8 mouse cellular contexts compared by ENCODE assay signal in genomic region chr13:3670039-3670438, GRCm38 (mm10). TPM values are rescaled to one million over a fixed set of nuclear protein-coding genes. Genes with fewer than 3 reads are reported as not detected.
DNase-seq lines count a peak whose midpoint lies in the region; ATAC-seq and TF ChIP-seq lines count a peak whose summit lies in the region.

No protein-coding gene starts in this region.

- no peak overlapping the region for H3K4me3 ChIP-seq in heart, embryonic 11.5 days (ENCODE audit: low read depth, low read length)
- no peak overlapping the region for H3K4me3 ChIP-seq in embryonic facial prominence, embryonic 12.5 days
- no peak overlapping the region for H3K4me3 ChIP-seq in kidney, adult 2 months (ENCODE audit: insufficient read depth, low read depth, low read length)
- H3K4me3 ChIP-seq in liver, postnatal 0 days (ENCODE audit: low read depth, low read length) = no peak overlapping the region
- no peak overlapping the region for H3K4me3 ChIP-seq in forebrain, embryonic 13.5 days

- no peaks in the 10 kb centered on the region for H3K4me1 ChIP-seq in heart, embryonic 11.5 days (ENCODE audit: control insufficient read depth, insufficient read depth, low read length)
- H3K4me1 ChIP-seq in embryonic facial prominence, embryonic 12.5 days = peaks cover 21% of the 10 kb centered on the region
- H3K4me1 ChIP-seq in kidney, adult 2 months (ENCODE audit: control insufficient read depth, insufficient read depth, low read length) = peaks cover 9% of the 10 kb centered on the region
- H3K4me1 ChIP-seq in liver, postnatal 0 days (ENCODE audit: insufficient read depth) = peaks cover 14% of the 10 kb centered on the region
- no peaks in the 10 kb centered on the region for H3K4me1 ChIP-seq in forebrain, embryonic 13.5 days

- no peak for TF ChIP-seq EP300 in liver, postnatal 0 days (IDR thresholded peaks at IDR 0.05; ENCODE audit: low read depth)

- no peak overlapping the region for H3K9ac ChIP-seq in heart, embryonic 11.5 days (ENCODE audit: low read depth, low read length)
- no peak overlapping the region for H3K9ac ChIP-seq in embryonic facial prominence, embryonic 12.5 days
- no peak overlapping the region for H3K9ac ChIP-seq in liver, postnatal 0 days (replicated peaks)
- no peak overlapping the region for H3K9ac ChIP-seq in forebrain, embryonic 13.5 days

- no peak overlapping the region for H3K27ac ChIP-seq in heart, embryonic 11.5 days (ENCODE audit: low read depth, low read length)
- H3K27ac ChIP-seq in embryonic facial prominence, embryonic 12.5 days = peak overlapping the region; percentile 24
- H3K27ac ChIP-seq in kidney, adult 2 months (ENCODE audit: insufficient read depth, low read depth, low read length) = peak overlapping the region; percentile 80
- peak overlapping the region; percentile 36 for H3K27ac ChIP-seq in liver, postnatal 0 days (ENCODE audit: low read depth)
- H3K27ac ChIP-seq in forebrain, embryonic 13.5 days = no peak overlapping the region

- no peak for ATAC-seq in heart, embryonic 11.5 days (replicated peaks; ENCODE audit: insufficient number of reproducible peaks, low FRiP score, low TSS enrichment)
- ATAC-seq in embryonic facial prominence, embryonic 12.5 days (ENCODE audit: insufficient number of reproducible peaks, insufficient read depth, low FRiP score, low TSS enrichment) = peak; percentile 31; the same call in 1 of the 2 replicates
- ATAC-seq in liver, postnatal 0 days = peak; percentile 80
- ATAC-seq in forebrain, embryonic 13.5 days = no peak

- TF ChIP-seq CTCF in kidney, adult 2 months (conservative IDR thresholded peaks at IDR 0.05; ENCODE audit: insufficient read depth, insufficient read length, low read depth, low read length) = no peak
- TF ChIP-seq CTCF in liver, postnatal 0 days (IDR thresholded peaks at IDR 0.05; ENCODE audit: low read depth) = no peak

- TF ChIP-seq POLR2A in kidney, adult 2 months (IDR thresholded peaks at IDR 0.05; ENCODE audit: low read depth, low read length) = no peak

- no peaks in the 10 kb centered on the region for H3K36me3 ChIP-seq in heart, embryonic 11.5 days (ENCODE audit: control insufficient read depth, insufficient read depth, low read length)
- no peaks in the 10 kb centered on the region for H3K36me3 ChIP-seq in embryonic facial prominence, embryonic 12.5 days
- no peaks in the 10 kb centered on the region for H3K36me3 ChIP-seq in kidney, adult 2 months (ENCODE audit: control insufficient read depth, insufficient read depth, low read length)
- H3K36me3 ChIP-seq in liver, postnatal 0 days (replicated peaks; ENCODE audit: insufficient read depth, low read length) = no peaks in the 10 kb centered on the region
- H3K36me3 ChIP-seq in forebrain, embryonic 13.5 days (ENCODE audit: poor library complexity, severe bottlenecking) = no peaks in the 10 kb centered on the region

- 63% methylated on average over 1 of the region's 1 CpGs for WGBS in heart, embryonic 11.5 days (ENCODE audit: insufficient replicate concordance)
- WGBS in embryonic facial prominence, embryonic 12.5 days = 39% methylated on average over 1 of the region's 1 CpGs
- 32% methylated on average over 1 of the region's 1 CpGs for WGBS in kidney, adult 2 months
- 48% methylated on average over 1 of the region's 1 CpGs for WGBS in liver, postnatal 0 days (ENCODE audit: insufficient replicate concordance)
- 93% methylated on average over 1 of the region's 1 CpGs for WGBS in forebrain, embryonic 13.5 days

- DNase-seq in heart, adult 11 months = peak; percentile 96
- peak; percentile 92 for DNase-seq in kidney, adult 2 months
- DNase-seq in liver, postnatal 0 days = peak; percentile 32
- DNase-seq in layer of hippocampus, postnatal 25 days (ENCODE audit: extremely low spot score in 1 of 2, low spot score in 1 of 2) = no peak
- DNase-seq in right cerebral cortex, adult 18-20 months = no peak

- no peak overlapping the region for H3K4me2 ChIP-seq in heart, embryonic 11.5 days
- H3K4me2 ChIP-seq in embryonic facial prominence, embryonic 12.5 days (replicated peaks) = no peak overlapping the region
- no peak overlapping the region for H3K4me2 ChIP-seq in liver, postnatal 0 days (ENCODE audit: low read depth, low read length)
- H3K4me2 ChIP-seq in forebrain, embryonic 13.5 days = no peak overlapping the region

- H3K27me3 ChIP-seq in heart, embryonic 11.5 days (ENCODE audit: control insufficient read depth, insufficient read depth, low read length) = no peaks in the 10 kb centered on the region
- H3K27me3 ChIP-seq in embryonic facial prominence, embryonic 12.5 days = no peaks in the 10 kb centered on the region
- H3K27me3 ChIP-seq in kidney, adult 2 months (replicated peaks; ENCODE audit: control insufficient read depth, insufficient read depth, low read length) = no peaks in the 10 kb centered on the region
- H3K27me3 ChIP-seq in liver, postnatal 0 days (ENCODE audit: insufficient read depth, low read length) = no peaks in the 10 kb centered on the region
- no peaks in the 10 kb centered on the region for H3K27me3 ChIP-seq in forebrain, embryonic 13.5 days

- no peaks in the 10 kb centered on the region for H3K9me3 ChIP-seq in heart, embryonic 11.5 days (replicated peaks; ENCODE audit: control insufficient read depth, low read length)
- no peaks in the 10 kb centered on the region; the same call in 1 of the 2 replicates for H3K9me3 ChIP-seq in embryonic facial prominence, embryonic 12.5 days
- no peaks in the 10 kb centered on the region for H3K9me3 ChIP-seq in liver, postnatal 0 days (ENCODE audit: low read length)
- no peaks in the 10 kb centered on the region for H3K9me3 ChIP-seq in forebrain, embryonic 13.5 days (replicated peaks)

RNA-seq across cellular contexts. Expression of gene Asb13, which starts 36.2 kb away (rescaled TPM):
- 5.1 and 5.3 TPM in 2 replicates for polyA plus RNA-seq in heart, embryonic 11.5 days (2014; fragmentation: Nextera tagmentation; extraction: Ambion mirVana)
- polyA plus RNA-seq in embryonic facial prominence, embryonic 12.5 days (2016; fragmentation: Nextera tagmentation; extraction: Ambion mirVana) = 11.2 and 13.2 TPM in 2 replicates
- polyA plus RNA-seq in kidney, adult 2 months (2012; rRNA removed) = 41.9 and 42.6 TPM in 2 replicates
- polyA plus RNA-seq in liver, postnatal 0 days (2015; fragmentation: Nextera tagmentation; extraction: Ambion mirVana) = 5.6 and 7.8 TPM in 2 replicates
- 10 to 100 TPM; 28.0 to 34.8 TPM for total RNA-seq in layer of hippocampus, postnatal 25 days (2021)
- polyA plus RNA-seq in forebrain, embryonic 13.5 days (2015; fragmentation: Nextera tagmentation; extraction: Ambion mirVana) = 12.9 and 15.6 TPM in 2 replicates

RNA-seq across cellular contexts. Expression of gene Fam208b, which starts 59.1 kb away (rescaled TPM):
- polyA plus RNA-seq in heart, embryonic 11.5 days (2014; fragmentation: Nextera tagmentation; extraction: Ambion mirVana) = 14.0 and 16.0 TPM in 2 replicates
- polyA plus RNA-seq in embryonic facial prominence, embryonic 12.5 days (2016; fragmentation: Nextera tagmentation; extraction: Ambion mirVana) = 27.6 and 29.1 TPM in 2 replicates
- 2.3 and 2.8 TPM in 2 replicates for polyA plus RNA-seq in kidney, adult 2 months (2012; rRNA removed)
- 2.8 and 3.0 TPM in 2 replicates for polyA plus RNA-seq in liver, postnatal 0 days (2015; fragmentation: Nextera tagmentation; extraction: Ambion mirVana)
- 10 to 100 TPM; 22.3 to 29.4 TPM for total RNA-seq in layer of hippocampus, postnatal 25 days (2021)
- polyA plus RNA-seq in forebrain, embryonic 13.5 days (2015; fragmentation: Nextera tagmentation; extraction: Ambion mirVana) = 19.5 and 21.0 TPM in 2 replicates

Comparison
In these comparisons a context has a peak if more than half of its experiments do, and no peak if none do; other contexts are left out.
1. DNase-seq: peak in heart, adult 11 months (single experiment), kidney, adult 2 months (single experiment) and liver, postnatal 0 days (single experiment); none in layer of hippocampus, postnatal 25 days (0 of 2) and right cerebral cortex, adult 18-20 months (single experiment).
2. ATAC-seq: peak in embryonic facial prominence, embryonic 12.5 days (single experiment) and liver, postnatal 0 days (single experiment); none in heart, embryonic 11.5 days (single experiment) and forebrain, embryonic 13.5 days (single experiment).
3. H3K27ac ChIP-seq: peak in embryonic facial prominence, embryonic 12.5 days (single experiment), kidney, adult 2 months (single experiment) and liver, postnatal 0 days (single experiment); none in heart, embryonic 11.5 days (single experiment) and forebrain, embryonic 13.5 days (single experiment).